Mouse (Mus musculus) ES-E14 (cell line): ENCODE results near the gene Podn.

Experiments used
- CHD2 ChIP-seq: IDR thresholded peaks from 2 replicates; pipeline ENCODE4 v1.6.1; 2014; ENCODE audit warnings: mild to moderate bottlenecking, low read depth, low read length, inconsistent platforms
- HCFC1 ChIP-seq: IDR thresholded peaks from 2 replicates; pipeline ENCODE4 v1.6.1; 2012; ENCODE audit warnings: low read length, inconsistent platforms, borderline replicate concordance; ENCODE audit not compliant: insufficient read depth
- MAFK ChIP-seq: IDR thresholded peaks from 2 replicates; pipeline ENCODE4 v1.6.1; 2014; ENCODE audit warnings: mild to moderate bottlenecking, low read depth, low read length, inconsistent platforms; ENCODE audit not compliant: insufficient read depth
- ZC3H11A ChIP-seq: IDR thresholded peaks from 2 replicates; pipeline ENCODE4 v1.6.1; 2012; ENCODE audit warnings: low read depth, mild to moderate bottlenecking, inconsistent platforms, low read length, borderline replicate concordance
- ZNF384 ChIP-seq: IDR thresholded peaks from 2 replicates; pipeline ENCODE4 v1.6.1; 2012; ENCODE audit warnings: low read depth, low read length, inconsistent platforms

GRCm38 (mm10) chr4:108046136-108046535 lies 50.1 kb downstream of the Podn start:
- TF ChIP-seq HCFC1 (no peak), CHD2 (no peak), MAFK (no peak), ZNF384 (no peak), ZC3H11A (no peak)
